25 mouse cellular contexts compared by ENCODE assay signal in the genomic region with DNA sequence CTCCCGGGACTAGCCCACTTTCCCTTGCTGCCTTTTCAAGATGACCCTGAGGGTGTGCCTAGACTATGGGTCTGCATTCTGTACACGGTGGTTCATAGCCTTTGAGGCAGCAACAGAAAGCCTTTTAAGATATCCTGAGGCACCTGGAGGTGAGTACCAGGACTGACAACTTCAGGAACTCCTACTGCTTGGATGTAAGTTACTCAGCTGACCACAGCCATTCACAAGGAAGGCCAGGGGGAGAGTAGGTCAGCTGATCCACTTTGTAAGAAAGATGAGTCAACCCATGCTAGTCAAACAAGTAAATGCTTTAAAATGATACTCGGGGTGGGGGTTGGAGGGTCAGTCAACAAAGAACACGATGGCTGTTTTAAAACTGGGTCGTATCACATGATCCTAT. TPM values are rescaled to one million over a fixed set of nuclear protein-coding genes. Genes with fewer than 3 reads are reported as not detected.
DNase-seq lines count a peak whose midpoint lies in the region; ATAC-seq lines count a peak whose summit lies in the region.
"Had no signal": no experiment of that assay in that cellular context is flagged by ENCODE, and none has a peak within 500 bp of the region (broad histone marks: within the 10 kb centered on the region; RNA-seq: fewer than 3 reads in every experiment).

No protein-coding gene starts in this region.

- H3K4me1 ChIP-seq in forebrain, embryonic 11.5 days (replicated peaks; ENCODE audit: control insufficient read depth, insufficient read depth, low read length) = no peaks in the 10 kb centered on the region
- no peaks in the 10 kb centered on the region for H3K4me1 ChIP-seq in forebrain, embryonic 15.5 days
- H3K4me1 ChIP-seq: embryonic facial prominence, embryonic 12.5 days; forebrain, embryonic 12.5 days had no signal

- no peaks in the 10 kb centered on the region for H3K27me3 ChIP-seq in forebrain, embryonic 11.5 days (ENCODE audit: control insufficient read depth, insufficient read depth, low read length)
- H3K27me3 ChIP-seq in forebrain, embryonic 15.5 days = no peaks in the 10 kb centered on the region
- H3K27me3 ChIP-seq: CH12.LX; embryonic facial prominence, embryonic 12.5 days; forebrain, embryonic 12.5 days had no signal

- no peak for ATAC-seq in forebrain, embryonic 11.5 days (replicated peaks; ENCODE audit: low FRiP score)
- no peak for ATAC-seq in forebrain, embryonic 15.5 days (replicated peaks)
- ATAC-seq in granulocyte monocyte progenitor cell, adult 5-6 weeks (replicated peaks; ENCODE audit: poor library complexity, severe bottlenecking) = no peak
- ATAC-seq: activated CD4-positive, CD25-positive, alpha-beta regulatory T cell, adult 4 months; CD4-positive, CD25-positive, alpha-beta regulatory T cell, adult 4 months; forebrain, embryonic 14.5 days; forebrain, postnatal 0 days had no signal

- H3K9ac ChIP-seq in forebrain, embryonic 11.5 days (ENCODE audit: low read length) = no peak overlapping the region
- no peak overlapping the region for H3K9ac ChIP-seq in forebrain, embryonic 15.5 days (replicated peaks)
- H3K9ac ChIP-seq: embryonic facial prominence, embryonic 12.5 days; forebrain, embryonic 12.5 days; forebrain, postnatal 0 days had no signal

- no peak overlapping the region for H3K4me2 ChIP-seq in forebrain, embryonic 11.5 days (ENCODE audit: low read depth, low read length, severe bottlenecking)
- H3K4me2 ChIP-seq in forebrain, embryonic 15.5 days (replicated peaks) = no peak overlapping the region
- H3K4me2 ChIP-seq: embryonic facial prominence, embryonic 12.5 days; forebrain, embryonic 12.5 days had no signal

- H3K36me3 ChIP-seq in forebrain, embryonic 11.5 days (ENCODE audit: control insufficient read depth, insufficient read depth, low read length) = no peaks in the 10 kb centered on the region; the same call in 1 of the 2 replicates
- no peaks in the 10 kb centered on the region for H3K36me3 ChIP-seq in forebrain, embryonic 15.5 days

- peak; percentile 24 for DNase-seq in forebrain, embryonic 11.5 days (ENCODE audit: low spot score)
- DNase-seq in 3T3-L1 (ENCODE audit: low read depth, low spot score) (peak; percentile 59), NIH3T3 (ENCODE audit: low read depth) (peak; percentile 43)
- DNase-seq in yolk sac, embryonic 10.5 days (ENCODE audit: low spot score) = peak; percentile 11
- no peak for DNase-seq in testis, postnatal 14 days (ENCODE audit: low spot score)
- DNase-seq: adrenal gland, adult 8-10 months; adrenal gland, postnatal 14 days; adrenal gland, postnatal 36 days; B cell, adult 2 months; cerebellum, adult 11-12 months; cerebellum, adult 2 months; cerebellum, adult 9-10 months; cerebellum, postnatal 10 days; cerebellum, postnatal 25 days; forebrain, postnatal 0 days had no signal

- no peak overlapping the region for H3K4me3 ChIP-seq in forebrain, embryonic 11.5 days (ENCODE audit: low read depth, low read length)
- H3K4me3 ChIP-seq in forebrain, embryonic 15.5 days = no peak overlapping the region
- H3K4me3 ChIP-seq: embryonic facial prominence, embryonic 10.5 days; embryonic facial prominence, embryonic 12.5 days; forebrain, embryonic 12.5 days had no signal

- 92% methylated on average over 5 of the region's 5 CpGs for WGBS in forebrain, embryonic 11.5 days
- 91% methylated on average over 5 of the region's 5 CpGs for WGBS in forebrain, embryonic 15.5 days

- no peaks in the 10 kb centered on the region for H3K9me3 ChIP-seq in forebrain, embryonic 11.5 days (ENCODE audit: control insufficient read depth, low read length)
- no peaks in the 10 kb centered on the region for H3K9me3 ChIP-seq in forebrain, embryonic 15.5 days
- H3K9me3 ChIP-seq: embryonic facial prominence, embryonic 10.5 days; embryonic facial prominence, embryonic 12.5 days; forebrain, embryonic 12.5 days; G1E had no signal

- H3K27ac ChIP-seq in forebrain, embryonic 11.5 days (ENCODE audit: low read depth, low read length) = no peak overlapping the region
- no peak overlapping the region for H3K27ac ChIP-seq in forebrain, embryonic 15.5 days (replicated peaks)
- H3K27ac ChIP-seq: embryonic facial prominence, embryonic 10.5 days; embryonic facial prominence, embryonic 12.5 days; forebrain, embryonic 12.5 days had no signal

RNA-seq across cellular contexts. Expression of a gene that starts 42.3 kb away (rescaled TPM):
- polyA plus RNA-seq in forebrain, embryonic 11.5 days (2014; fragmentation: Nextera tagmentation; extraction: Ambion mirVana) = 21.1 and 22.0 TPM in 2 replicates
- polyA plus RNA-seq in forebrain, embryonic 15.5 days (2015; fragmentation: Nextera tagmentation; extraction: Ambion mirVana) = 17.7 and 17.9 TPM in 2 replicates
- total RNA-seq in granulocyte monocyte progenitor cell, adult 5-6 weeks (2014; fragmentation: Nextera tagmentation) = 20.6 and 45.0 TPM in 2 replicates
- total RNA-seq in granulocyte monocyte progenitor cell, adult 5-6 weeks (2017) = 28.4 and 39.2 TPM in 2 replicates

RNA-seq across cellular contexts. Expression of a gene that starts 54.9 kb away (rescaled TPM):
- 0.61 and 0.79 TPM in 2 replicates for polyA plus RNA-seq in forebrain, embryonic 11.5 days (2014; fragmentation: Nextera tagmentation; extraction: Ambion mirVana)
- polyA plus RNA-seq in forebrain, embryonic 15.5 days (2015; fragmentation: Nextera tagmentation; extraction: Ambion mirVana) = 25.3 and 32.8 TPM in 2 replicates
- not detected in 2 replicates for total RNA-seq in granulocyte monocyte progenitor cell, adult 5-6 weeks (2014; fragmentation: Nextera tagmentation)
- not detected in 2 replicates for total RNA-seq in granulocyte monocyte progenitor cell, adult 5-6 weeks (2017)
- total RNA-seq: CH12.LX had no signal
- polyA plus RNA-seq: activated CD4-positive, CD25-positive, alpha-beta regulatory T cell, adult 4 months; CD4-positive, CD25-positive, alpha-beta regulatory T cell, adult 4 months; embryonic facial prominence, embryonic 10.5 days; G1E had no signal

Comparison
In these comparisons a context has a peak if more than half of its experiments do, and no peak if none do; other contexts are left out.
1. RNA of a gene that starts 54.9 kb away (polyA plus RNA-seq): 25.3 to 32.8 TPM in forebrain, embryonic 15.5 days; 0.61 to 0.79 TPM in forebrain, embryonic 11.5 days; every median in the first group is over 10 times any median in the second.